Mouse (Mus musculus) embryonic fibroblast, embryonic 13.5 days (primary cell): Measurements from ENCODE around the gene Stim1.

Experiments
- CTCF ChIP-seq: IDR thresholded peaks from 2 replicates; pipeline ENCODE4 v1.5.1; 2011; ENCODE audit warnings: mild to moderate bottlenecking, control low read depth, low read length, moderate library complexity, borderline replicate concordance; ENCODE audit not compliant: insufficient read depth
- POLR2A ChIP-seq: IDR thresholded peaks from 2 replicates; pipeline ENCODE4 v1.6.1; 2011; ENCODE audit warnings: low read depth, mild to moderate bottlenecking, control low read depth, low read length, moderate library complexity

DNA sequence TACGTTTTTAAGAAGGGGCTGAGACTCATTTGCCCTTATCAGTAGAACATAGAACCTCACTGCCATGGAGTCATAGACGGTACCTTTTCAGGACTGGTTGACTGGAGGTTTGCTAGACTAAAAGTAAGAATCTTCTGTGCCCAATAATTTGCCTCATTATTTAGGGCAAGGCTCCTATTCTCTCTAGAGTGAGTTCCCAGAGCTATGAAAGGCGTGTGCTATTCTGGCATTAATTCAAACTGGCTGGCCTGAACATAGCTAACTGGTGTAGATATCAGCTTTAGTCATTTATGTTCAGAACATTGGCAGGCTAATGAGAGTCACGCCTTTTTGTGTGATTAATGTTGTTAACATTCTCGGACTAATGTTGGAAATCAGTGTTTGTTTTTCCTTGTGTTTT, 121.5 kb downstream of the Stim1 start:
- TF ChIP-seq POLR2A, result no peak
- no peak for TF ChIP-seq CTCF
